Mouse (Mus musculus) bone marrow, adult 2 months (tissue): ENCODE measurements around the gene Vmn2r55. TPM values are rescaled to one million over a fixed set of nuclear protein-coding genes. Genes with fewer than 3 reads are reported as not detected.
"Not testable (repeated sequence)": the region's sequence is repeated elsewhere in the genome, so short reads cannot be mapped to it uniquely, and the experiment has no call there.

Experiments
- H3K27ac ChIP-seq: fragments of 200-500 bp; 2 replicates; pipeline ENCODE4 v1.5.1; 2012; ENCODE audit warnings: low read depth, mild to moderate bottlenecking, control low read depth, inconsistent platforms, low read length; ENCODE audit not compliant: control insufficient read depth, poor library complexity, insufficient read depth
- H3K4me1 ChIP-seq: fragments of 200-500 bp; 2 replicates; pipeline ENCODE4 v1.6.1; 2011; ENCODE audit warnings: low read length; ENCODE audit not compliant: control insufficient read depth, insufficient read depth
- H3K4me3 ChIP-seq: fragments of 200-500 bp; replicated peaks from 2 replicates; pipeline ENCODE3; 2011; ENCODE audit warnings: mild to moderate bottlenecking, low read depth, low read length, control low read depth; ENCODE audit not compliant: control insufficient read depth
- CTCF ChIP-seq: fragments of 200-500 bp; IDR thresholded peaks from 2 replicates; pipeline ENCODE4 v1.5.1; 2011; ENCODE audit warnings: low read length, control low read depth; ENCODE audit not compliant: control insufficient read depth, insufficient read depth
- POLR2A ChIP-seq: fragments of 200-500 bp; IDR thresholded peaks from 2 replicates; pipeline ENCODE4 v1.6.1; 2011; ENCODE audit warnings: low read depth, mild to moderate bottlenecking, control low read depth, low read length, borderline replicate concordance; ENCODE audit not compliant: control insufficient read depth
- WGBS: fragments of 180-500 bp; shearing (Covaris S2); methylation state at CpG from one replicate; pipeline ENCODE4 v1.1.7; 2018; 5-methylcytosine and 5-hydroxymethylcytosine counted together
- polyA plus RNA-seq: library from polyadenylated mRNA; stranded (reverse); fragments of >200 nt; gene quantifications from 2 replicates; pipeline ENCODE4 v1.2.4, GENCODE M21; 2011; ENCODE audit warnings: low replicate concordance; ENCODE audit not compliant: missing spikeins, insufficient read depth, insufficient read length

Gene Vmn2r55
- not detected in 2 replicates for polyA plus RNA-seq

GRCm38 (mm10) chr7:12684903-12685302 is at the start of gene Vmn2r55:
Gene Vmn2r55, minus strand, starts transcription at chr7:12685003.
- not testable (repeated sequence) for H3K4me1 ChIP-seq, H3K27ac ChIP-seq, H3K4me3 ChIP-seq
- WGBS, result 78% methylated on average over 3 of the region's 3 CpGs

GRCm38 (mm10) chr7:12640219-12640618 is 44.6 kb downstream of the Vmn2r55 start, which contains the start of gene Vmn2r54:
Gene Vmn2r54, minus strand, starts transcription at chr7:12640319.
- not testable (repeated sequence) for H3K4me1 ChIP-seq, H3K4me3 ChIP-seq, H3K27ac ChIP-seq
- 59% methylated on average over 3 of the region's 4 CpGs for WGBS

GRCm38 (mm10) chr7:12608688-12609087 is 76.1 kb downstream of the Vmn2r55 start, which contains the start of gene Vmn2r53:
Gene Vmn2r53, minus strand, starts transcription at chr7:12608788.
- Histone ChIP-seq H3K4me3 (no peak within 1 kb of the TSS), H3K4me1 (no peaks in the 10 kb centered on the region), H3K27ac (no peak within 1 kb of the TSS)
- TF ChIP-seq POLR2A (no peak), CTCF (no peak)

Other genes starting within 250 kb of the Vmn2r55 start
- 1.6 and 1.8 TPM in 2 replicates for gene Zfp606, start 206.7 kb downstream of the Vmn2r55 start, polyA plus RNA-seq
- not detected in 2 replicates for gene 2900092C05Rik, start 172.5 kb downstream of the Vmn2r55 start, polyA plus RNA-seq
- gene Vmn2r53, start 76.2 kb downstream of the Vmn2r55 start, polyA plus RNA-seq, result 0.05 and 0.07 TPM in 2 replicates
- not detected in 2 replicates for gene Vmn2r54, start 44.7 kb downstream of the Vmn2r55 start, polyA plus RNA-seq
- gene Vmn2r56, start 50.0 kb upstream of the Vmn2r55 start, polyA plus RNA-seq, result not detected in 2 replicates
- 0.27 and 1.2 TPM in 2 replicates for gene Zscan18, start 118.6 kb upstream of the Vmn2r55 start, polyA plus RNA-seq
- gene Zfp329, start 133.9 kb upstream of the Vmn2r55 start, polyA plus RNA-seq, result 3.4 and 11.5 TPM in 2 replicates
- 14.6 and 24.9 TPM in 2 replicates for gene Zfp110, start 149.8 kb upstream of the Vmn2r55 start, polyA plus RNA-seq
- 0.65 TPM in 1 of 2 replicates, not detected in the other for gene Zfp128, start 196.2 kb upstream of the Vmn2r55 start, polyA plus RNA-seq
- gene Zscan22, start 212.8 kb upstream of the Vmn2r55 start, polyA plus RNA-seq, result 2.3 and 2.6 TPM in 2 replicates
- 895 and 1,171 TPM in 2 replicates for gene Rps5, start 237.3 kb upstream of the Vmn2r55 start, polyA plus RNA-seq
- 0.47 and 0.74 TPM in 2 replicates for gene Rnf225, start 242.4 kb upstream of the Vmn2r55 start, polyA plus RNA-seq